Mouse (Mus musculus): ENCODE results near the gene 9430015G10Rik. TPM values are rescaled to one million over a fixed set of nuclear protein-coding genes. Genes with fewer than 3 reads are reported as not detected.
"Not testable (repeated sequence)": the region's sequence is repeated elsewhere in the genome, so short reads cannot be mapped to it uniquely, and the experiment has no call there.

The 9430015G10Rik gene
- total RNA-seq, 2 experiments from 2014 or later, result 24.7 to 32.2 TPM

- ATAC-seq (replicated peaks; ENCODE audit: poor library complexity, severe bottlenecking), result no peak
These were observed 16.0 kb upstream of the 9430015G10Rik start for GRCm38 (mm10) chr4:156093758-156094157.

- ATAC-seq (replicated peaks; ENCODE audit: poor library complexity, severe bottlenecking), result no peak
These were observed 13.6 kb upstream of the 9430015G10Rik start for GRCm38 (mm10) chr4:156096191-156096590.

DNA sequence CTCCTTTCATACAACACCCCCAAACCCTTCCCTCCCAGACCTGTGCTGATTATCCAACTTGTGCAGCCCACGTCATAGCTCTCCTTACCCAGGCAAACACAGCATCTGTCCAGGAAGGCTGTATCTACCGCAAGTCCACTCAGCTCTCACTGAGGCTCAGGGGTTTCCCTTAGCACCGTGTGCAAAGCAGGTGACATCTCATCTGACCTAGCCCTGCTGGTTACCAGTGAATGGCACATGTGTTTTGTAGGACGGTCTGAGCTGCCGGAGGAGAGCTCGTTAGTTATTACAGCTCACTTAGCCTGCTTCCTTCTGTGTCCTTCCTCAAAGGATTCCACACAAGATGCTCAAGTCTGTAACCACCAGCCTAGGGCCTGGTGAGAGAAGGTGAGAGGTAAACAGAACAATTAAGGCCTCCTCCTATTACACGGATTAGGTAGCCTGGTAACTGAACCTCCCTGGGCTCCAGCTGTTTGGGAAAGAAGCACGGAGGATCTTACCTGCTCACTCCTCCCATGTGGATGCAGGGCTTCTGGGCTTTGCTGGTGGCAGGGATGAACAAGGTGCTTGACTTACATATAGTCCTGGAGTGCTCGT is 11.9 kb upstream of the 9430015G10Rik start:
- no peak for ATAC-seq (replicated peaks; ENCODE audit: poor library complexity, severe bottlenecking)

DNA sequence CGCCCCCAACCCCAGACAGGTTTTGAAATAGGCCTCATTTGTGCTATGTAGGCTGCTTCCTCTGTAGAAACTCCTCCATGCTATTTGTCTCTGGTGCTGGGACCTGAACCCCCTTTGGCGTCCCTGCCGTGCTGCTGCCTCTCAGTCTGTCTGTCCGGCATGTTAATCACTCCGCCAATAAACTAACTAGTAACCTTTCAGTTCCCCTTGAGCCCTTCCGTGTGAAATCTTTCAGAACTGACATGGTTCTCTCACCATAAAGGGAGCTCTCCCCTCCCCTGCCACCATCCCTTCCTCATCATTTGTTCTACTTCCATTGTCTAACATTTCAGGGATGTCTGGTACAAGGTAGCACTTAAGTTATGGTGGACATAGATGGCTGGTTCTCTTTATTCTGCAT is 10.4 kb upstream of the 9430015G10Rik start:
- ATAC-seq (replicated peaks; ENCODE audit: poor library complexity, severe bottlenecking), result no peak

DNA sequence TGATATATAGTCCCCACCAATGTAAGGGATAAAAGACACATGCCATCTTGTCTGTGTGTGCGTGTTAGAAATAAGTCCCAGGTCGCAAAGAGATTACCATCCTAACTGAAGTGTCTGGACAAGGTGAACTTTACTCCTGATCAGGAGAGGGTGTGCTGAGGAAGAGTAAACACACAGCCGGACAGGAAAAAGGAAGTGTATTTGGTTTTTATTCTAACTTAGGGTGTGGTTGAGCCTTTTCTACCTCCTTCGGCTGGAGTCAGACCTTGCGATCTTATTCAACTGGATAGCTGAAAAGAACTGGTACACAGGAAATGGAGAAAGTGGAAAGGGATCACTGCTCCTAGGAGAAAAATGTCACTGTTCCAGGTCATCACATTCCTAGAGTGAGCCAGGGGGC is 9.3 kb upstream of the 9430015G10Rik start:
- no peak for ATAC-seq (replicated peaks; ENCODE audit: poor library complexity, severe bottlenecking)

- no peak for ATAC-seq (replicated peaks; ENCODE audit: poor library complexity, severe bottlenecking)
These were observed 8.3 kb upstream of the 9430015G10Rik start for GRCm38 (mm10) chr4:156101481-156101903.

- ATAC-seq (replicated peaks; ENCODE audit: poor library complexity, severe bottlenecking), result no peak
These were observed 6.4 kb upstream of the 9430015G10Rik start for GRCm38 (mm10) chr4:156103342-156103741.

- peak; percentile 21 for ATAC-seq (replicated peaks; ENCODE audit: poor library complexity, severe bottlenecking)
These were observed 906 bp upstream of the 9430015G10Rik start for GRCm38 (mm10) chr4:156108606-156109546.

- no peak for ATAC-seq (replicated peaks; ENCODE audit: poor library complexity, severe bottlenecking)
These were observed 14.3 kb downstream of the 9430015G10Rik start for GRCm38 (mm10) chr4:156124077-156124476.

- no peak for ATAC-seq (replicated peaks; ENCODE audit: poor library complexity, severe bottlenecking)
These were observed 15.6 kb downstream of the 9430015G10Rik start for GRCm38 (mm10) chr4:156125393-156125792.

- peak; percentile 43; the same call in 1 of the 2 replicates for ATAC-seq (replicated peaks; ENCODE audit: poor library complexity, severe bottlenecking)
These were observed 17.1 kb downstream of the 9430015G10Rik start for GRCm38 (mm10) chr4:156126841-156127240.

DNA sequence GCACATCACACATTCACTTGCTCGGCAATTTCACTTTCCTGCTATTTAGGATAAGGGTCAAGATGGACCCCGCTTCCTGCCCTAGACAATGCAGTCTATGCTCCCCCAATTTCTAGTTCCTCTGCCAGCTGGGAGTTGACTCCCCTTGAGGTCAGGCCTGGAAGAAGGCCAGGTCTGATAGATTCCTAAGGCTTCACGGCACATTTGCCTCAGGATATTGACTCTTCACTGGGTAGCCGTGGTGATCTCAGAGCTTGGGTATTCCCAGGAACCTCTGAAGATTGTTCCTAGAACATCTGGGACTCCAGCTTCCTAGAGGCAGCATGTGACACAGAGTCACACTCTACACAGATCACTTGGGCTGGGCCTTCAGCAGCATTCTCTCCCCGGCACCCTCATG is 19.0 kb downstream of the 9430015G10Rik start:
- no peak for ATAC-seq (replicated peaks; ENCODE audit: poor library complexity, severe bottlenecking)

- ATAC-seq (replicated peaks; ENCODE audit: poor library complexity, severe bottlenecking), result no peak
These were observed 20.7 kb downstream of the 9430015G10Rik start, which contains the start of gene Rnf223 for GRCm38 (mm10) chr4:156130436-156130835. Rnf223 (plus strand) TSS chr4:156130513.

DNA sequence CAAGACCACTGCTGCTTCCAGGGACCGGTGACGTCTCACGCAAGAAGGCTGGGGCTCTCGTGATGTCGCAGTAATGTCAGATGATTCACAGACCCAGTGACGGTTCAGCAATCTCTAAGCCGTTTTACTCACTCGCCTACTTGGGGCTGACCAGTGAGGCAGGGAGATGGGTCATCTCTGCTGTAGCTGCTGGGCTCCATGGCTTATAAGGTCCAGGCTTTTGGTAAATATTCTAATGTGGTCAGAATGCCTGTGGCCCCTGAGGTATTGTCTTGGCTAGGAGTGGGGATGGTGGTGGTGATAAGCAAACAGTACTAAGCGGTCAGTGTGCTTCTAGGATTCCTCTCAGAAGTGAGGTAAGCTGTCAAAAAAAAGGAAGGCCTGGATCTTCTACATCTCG is 21.2 kb downstream of the 9430015G10Rik start:
- no peak for ATAC-seq (replicated peaks; ENCODE audit: poor library complexity, severe bottlenecking)

DNA sequence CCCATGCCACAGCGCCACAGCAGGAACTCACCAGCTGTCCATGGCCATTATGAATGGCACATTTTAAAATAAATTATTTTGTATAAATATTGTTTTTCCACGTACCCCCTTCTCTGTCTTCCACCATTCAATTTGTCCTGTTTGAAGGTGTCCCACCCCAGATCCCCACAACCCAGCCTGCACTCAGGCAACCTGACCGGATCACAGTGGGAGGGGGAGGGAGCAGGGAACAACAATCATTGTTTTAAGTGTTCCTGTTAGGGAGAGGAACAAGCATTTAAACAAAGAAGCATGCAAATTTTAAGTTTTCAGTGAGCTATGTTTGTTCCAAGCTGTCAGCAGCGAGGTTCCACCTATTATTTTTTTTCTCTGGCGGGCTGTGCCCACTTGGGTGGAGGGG is 23.6 kb downstream of the 9430015G10Rik start:
- ATAC-seq (replicated peaks; ENCODE audit: poor library complexity, severe bottlenecking), result no peak

DNA sequence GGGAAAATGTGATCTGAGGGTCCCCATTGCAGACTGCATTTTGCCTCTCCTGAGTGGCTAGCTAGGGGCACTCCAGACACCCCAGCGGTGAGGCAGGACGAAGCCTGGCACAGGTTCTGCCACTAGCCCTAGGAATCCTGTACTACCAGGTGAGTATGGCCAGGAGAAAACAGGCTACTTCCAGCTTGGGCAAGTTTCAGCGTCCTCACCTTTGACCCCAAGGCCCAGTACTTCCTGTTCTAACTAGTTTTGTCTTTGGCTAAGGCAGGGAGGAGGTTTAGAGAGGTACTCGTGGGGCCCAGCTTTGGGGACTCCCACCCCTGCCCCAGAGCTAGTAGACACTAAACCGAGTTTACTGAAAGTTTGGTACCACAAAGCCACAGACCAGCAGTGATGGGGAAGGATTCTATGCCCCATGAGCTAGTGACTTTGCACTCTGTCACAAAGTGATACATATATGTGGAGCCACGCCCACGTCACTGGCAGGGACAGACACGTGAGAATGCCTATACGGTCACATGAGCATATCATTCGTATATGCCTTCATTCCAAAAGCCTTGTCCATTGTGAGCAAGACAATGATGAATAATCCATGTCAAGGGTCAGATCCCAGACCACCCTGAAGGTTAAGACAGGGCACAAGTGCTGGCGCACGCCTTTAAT is 24.3 kb downstream of the 9430015G10Rik start:
- ATAC-seq (replicated peaks; ENCODE audit: poor library complexity, severe bottlenecking), result no peak

DNA sequence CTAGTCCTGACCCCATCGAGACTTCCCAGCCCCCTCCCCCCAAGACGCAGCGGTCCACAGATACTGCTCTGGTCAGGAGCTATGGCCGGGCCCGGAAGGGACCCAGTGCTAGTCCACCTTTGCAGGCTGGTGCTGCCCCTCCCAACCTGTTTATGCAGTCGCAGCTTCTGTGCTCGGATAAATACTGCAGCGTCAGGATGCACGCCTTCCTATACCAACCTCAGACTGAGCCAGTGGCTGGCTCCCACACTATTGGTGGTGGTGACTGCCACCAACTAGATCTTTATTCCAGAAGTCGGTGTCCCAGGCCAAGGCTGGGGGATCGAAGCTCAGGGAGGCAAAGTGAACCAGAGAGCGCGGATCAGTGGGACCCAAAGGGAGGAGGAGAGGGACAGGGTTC is 25.3 kb downstream of the 9430015G10Rik start:
- no peak for ATAC-seq (replicated peaks; ENCODE audit: poor library complexity, severe bottlenecking)

DNA sequence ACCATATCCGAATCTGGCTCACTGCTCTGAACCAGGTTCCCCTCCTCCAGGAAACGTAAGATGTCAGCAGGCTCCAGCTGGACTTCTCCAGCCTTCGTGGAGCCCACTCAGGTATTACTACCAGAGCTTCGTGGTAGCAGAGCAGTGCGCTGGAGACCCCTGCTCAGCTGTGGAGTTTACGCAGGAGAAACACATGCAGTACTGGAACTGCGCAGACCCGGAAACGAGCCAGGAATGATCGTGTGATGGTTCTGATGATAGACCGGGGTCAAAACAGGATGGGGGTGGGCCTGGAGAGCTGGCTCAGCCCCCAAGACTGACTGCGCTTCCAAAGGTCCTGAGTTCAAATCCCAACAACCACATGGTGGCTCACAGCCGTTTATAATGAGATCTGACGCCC is 26.0 kb downstream of the 9430015G10Rik start:
- ATAC-seq (replicated peaks; ENCODE audit: poor library complexity, severe bottlenecking), result no peak

GRCm38 (mm10) chr4:156136285-156137100 is 26.7 kb downstream of the 9430015G10Rik start:
- no peak for ATAC-seq (replicated peaks; ENCODE audit: poor library complexity, severe bottlenecking)

- ATAC-seq (replicated peaks; ENCODE audit: poor library complexity, severe bottlenecking), result not testable (repeated sequence)
These were observed 41.1 kb downstream of the 9430015G10Rik start for GRCm38 (mm10) chr4:156150887-156151286.
